27 mouse cellular contexts compared by ENCODE assay signal in genomic region chr2:42661054-42661453, GRCm38 (mm10). TPM values are rescaled to one million over a fixed set of nuclear protein-coding genes. Genes with fewer than 3 reads are reported as not detected.
"Had no signal": no experiment of that assay in that cellular context is flagged by ENCODE, and none has a peak within 500 bp of the region (broad histone marks: within the 10 kb centered on the region; RNA-seq: fewer than 3 reads in every experiment).

No protein-coding gene starts in this region.

- H3K4me3 ChIP-seq: kidney, embryonic 15.5 days; limb, embryonic 12.5 days; limb, embryonic 15.5 days; megakaryocyte, embryonic 14.5 days; midbrain, embryonic 12.5 days; myocyte; neural tube, embryonic 13.5 days had no signal

- H3K9ac ChIP-seq: kidney, embryonic 15.5 days; limb, embryonic 12.5 days; limb, embryonic 15.5 days; liver, embryonic 14.5 days; liver, postnatal 0 days; lung, embryonic 14.5 days; midbrain, embryonic 12.5 days; neural tube, embryonic 13.5 days had no signal

- DNase-seq: kidney, adult 11 months; kidney, adult 8-10 months; kidney, postnatal 10 days; kidney, postnatal 36 days; left cerebral cortex, postnatal 4 days; liver, postnatal 0 days; lung, embryonic 14.5 days; lung, postnatal 36 days; right cerebral cortex, adult 18-20 months; right cerebral cortex, postnatal 14 days; right cerebral cortex, postnatal 4 days; thymus, adult 2 months; thymus, postnatal 14 days; thymus, postnatal 4 days had no signal

- H3K27me3 ChIP-seq: limb, embryonic 12.5 days; limb, embryonic 15.5 days; megakaryocyte, embryonic 14.5 days; midbrain, embryonic 12.5 days; neural tube, embryonic 13.5 days had no signal

- H3K36me3 ChIP-seq: kidney, embryonic 15.5 days; limb, embryonic 12.5 days; limb, embryonic 15.5 days; midbrain, embryonic 12.5 days; neural tube, embryonic 13.5 days had no signal

- H3K4me2 ChIP-seq: kidney, embryonic 15.5 days; limb, embryonic 12.5 days; limb, embryonic 15.5 days; liver, embryonic 11.5 days; lung, embryonic 14.5 days; midbrain, embryonic 12.5 days; neural tube, embryonic 13.5 days had no signal

- H3K9me3 ChIP-seq: kidney, embryonic 15.5 days; limb, embryonic 12.5 days; limb, embryonic 15.5 days; megakaryocyte, embryonic 14.5 days; midbrain, embryonic 12.5 days; neural tube, embryonic 13.5 days had no signal

- H3K4me1 ChIP-seq: kidney, embryonic 15.5 days; limb, embryonic 12.5 days; limb, embryonic 15.5 days; megakaryocyte, embryonic 14.5 days; midbrain, embryonic 12.5 days; neural tube, embryonic 13.5 days had no signal

- ATAC-seq: liver, postnatal 0 days; lung, postnatal 0 days had no signal

- H3K27ac ChIP-seq: kidney, embryonic 15.5 days; limb, embryonic 12.5 days; limb, embryonic 15.5 days; liver, embryonic 14.5 days; midbrain, embryonic 12.5 days; neural tube, embryonic 13.5 days; stomach, postnatal 0 days had no signal

RNA-seq across cellular contexts. Expression of gene Lrp1b, which starts 7.6 kb away (rescaled TPM):
- total RNA-seq: monocyte, adult 5-6 weeks; neutrophil, adult 5-6 weeks had no signal
- polyA plus RNA-seq: liver, embryonic 11.5 days; liver, postnatal 0 days; lung, embryonic 14.5 days; lung, postnatal 0 days; myocyte had no signal
